Mouse (Mus musculus): ENCODE measurements around the gene Poc1b.

DNA sequence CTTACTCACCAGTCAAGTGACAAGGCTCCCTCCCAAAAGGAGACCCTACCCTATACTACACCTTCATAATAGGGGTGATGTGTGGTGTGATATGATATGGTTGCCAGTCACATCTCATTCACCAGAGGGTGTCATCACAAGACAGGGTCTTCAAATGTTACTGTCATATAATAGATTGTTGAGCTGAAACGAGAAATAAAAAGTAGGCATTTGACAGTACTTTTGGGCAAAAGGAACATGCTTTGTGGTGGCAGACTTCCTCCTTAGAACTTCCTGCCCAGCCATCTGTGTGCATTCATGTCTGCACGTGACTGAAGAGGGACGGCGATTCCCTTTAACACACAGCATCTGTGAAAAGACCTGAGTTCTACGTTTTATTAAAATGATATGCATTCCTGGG is 75.3 kb downstream of the Poc1b start:
- TF ChIP-seq EP300 (optimal IDR thresholded peaks at IDR 0.05) (no peak), CTCF (IDR thresholded peaks at IDR 0.05; ENCODE audit: low read depth) (no peak)
